Mouse (Mus musculus) limb, embryonic 14.5 days (tissue): ENCODE data around the gene Bach2. TPM values are rescaled to one million over a fixed set of nuclear protein-coding genes. Genes with fewer than 3 reads are reported as not detected.
A peak's percentile ranks its signal among the peaks of the same experiment; 100 is the strongest.

Experiments
- ATAC-seq: fragments of 200-750 bp; cut with Nextera tagmentation; 2 replicates; pipeline ENCODE4 v1.8.0; 2017; ENCODE audit warnings: low read depth, moderate number of reproducible peaks, moderate TSS enrichment; ENCODE audit not compliant: low FRiP score
- DNase-seq: peaks from one replicate; pipeline ENCODE4 v3.0.0-alpha.2; 2015; ENCODE audit warnings: low spot score
- H3K27ac ChIP-seq: fragments of 300-500 bp; sonication (generic); replicated peaks from 2 replicates; pipeline ENCODE4 v1.5.1; 2014; ENCODE audit warnings: low read depth, mild to moderate bottlenecking, low read length, moderate library complexity, mixed read lengths
- H3K27me3 ChIP-seq: fragments of 300-500 bp; sonication (generic); 2 replicates; pipeline ENCODE4 v1.6.1; 2014; ENCODE audit warnings: low read length, mixed read lengths; ENCODE audit not compliant: control insufficient read depth, insufficient read depth
- H3K36me3 ChIP-seq: fragments of 300-500 bp; sonication (generic); 2 replicates; pipeline ENCODE4 v1.6.1; 2014; ENCODE audit warnings: mild to moderate bottlenecking, low read length, moderate library complexity, mixed read lengths; ENCODE audit not compliant: control insufficient read depth, insufficient read depth
- H3K4me1 ChIP-seq: fragments of 300-500 bp; sonication (generic); 2 replicates; pipeline ENCODE4 v1.6.1; 2014; ENCODE audit warnings: antibody characterized with exemption, low read length, mixed read lengths; ENCODE audit not compliant: control insufficient read depth, insufficient read depth
- H3K4me2 ChIP-seq: fragments of 300-500 bp; sonication (generic); replicated peaks from 2 replicates; pipeline ENCODE4 v1.6.1; 2014; ENCODE audit warnings: low read depth, mild to moderate bottlenecking, low read length, moderate library complexity; ENCODE audit not compliant: severe bottlenecking
- H3K4me3 ChIP-seq: fragments of 300-500 bp; sonication (generic); replicated peaks from 2 replicates; pipeline ENCODE4 v1.5.1; 2014; ENCODE audit warnings: low read length
- H3K9ac ChIP-seq: fragments of 300-500 bp; sonication (generic); 2 replicates; pipeline ENCODE4 v1.6.1; 2014; ENCODE audit warnings: mild to moderate bottlenecking, low read depth, low read length, moderate library complexity; ENCODE audit not compliant: severe bottlenecking
- H3K9me3 ChIP-seq: fragments of 300-500 bp; sonication (generic); 2 replicates; pipeline ENCODE4 v1.6.1; 2016; ENCODE audit warnings: low read length; ENCODE audit not compliant: control insufficient read depth
- POLR2A ChIP-seq: fragments of 200-500 bp; IDR thresholded peaks from 2 replicates; pipeline ENCODE4 v1.8.0; 2012; ENCODE audit warnings: inconsistent platforms, mild to moderate bottlenecking, moderate library complexity, borderline replicate concordance; ENCODE audit not compliant: insufficient read depth, insufficient read length; ENCODE audit errors: extremely low read depth
- WGBS: fragments of 180-500 bp; shearing (Covaris S2); extraction: QIAGEN DNeasy Blood & Tissue Kit; methylation state at CpG from one replicate; pipeline ENCODE4 v1.1.7; 2014; 5-methylcytosine and 5-hydroxymethylcytosine counted together
- polyA plus RNA-seq, 2 experiments: library from polyadenylated mRNA; depleted of rRNA in 1 of 2; stranded (reverse) in 1 of 2; unstranded in 1 of 2; fragments of >200 nt; fragmentation: Nextera tagmentation in 1 of 2; extraction: Ambion mirVana in 1 of 2; gene quantifications; 2 replicates each; pipeline versions ENCODE4 v1.2.1 to v1.2.3; 2012 to 2014

Bach2 gene
- polyA plus RNA-seq, 2 experiments = 6.0 to 9.6 TPM

DNA sequence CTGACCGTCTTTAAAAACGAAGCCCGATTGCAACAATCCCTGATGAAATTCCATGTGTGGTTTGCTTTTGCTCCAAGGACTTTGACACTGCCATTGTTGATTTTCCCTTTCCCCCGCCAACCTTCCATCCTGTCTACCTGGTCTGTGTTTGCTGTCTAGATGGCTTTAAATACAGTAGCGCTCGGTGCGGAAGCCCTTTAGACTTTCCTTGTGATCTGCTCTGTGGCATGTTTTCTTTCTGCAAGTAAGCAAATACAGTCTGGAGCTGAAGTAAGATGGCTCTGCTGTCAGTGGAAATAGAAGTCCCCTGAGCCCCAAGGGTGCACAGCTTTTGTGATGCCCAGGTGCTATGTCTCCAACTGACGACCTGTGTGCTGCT lies 332.3 kb downstream of the Bach2 start:
- no peak for TF ChIP-seq POLR2A

DNA sequence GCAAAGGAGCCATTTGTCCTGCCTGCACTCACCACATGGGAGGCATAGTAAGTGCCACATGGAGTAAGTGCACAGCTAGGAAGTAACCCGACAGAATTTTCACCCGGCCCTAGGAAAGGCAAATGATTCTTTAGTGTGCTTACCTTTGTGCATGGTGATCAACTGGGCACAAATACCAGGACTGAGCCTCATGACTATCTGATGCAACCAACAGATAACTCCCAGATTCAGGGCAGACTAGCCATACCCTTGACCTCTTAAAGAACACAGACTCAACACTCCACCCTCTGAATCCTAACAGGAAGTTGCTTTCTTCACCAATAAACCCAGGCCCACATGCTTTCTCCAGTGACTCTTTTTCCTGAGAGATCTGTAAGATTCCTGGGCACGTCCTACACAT lies 332.8 kb downstream of the Bach2 start:
- no peak overlapping the region for H3K4me2 ChIP-seq
- H3K27ac ChIP-seq = no peak overlapping the region
- no peak overlapping the region for H3K9ac ChIP-seq
- no peaks in the 10 kb centered on the region for H3K36me3 ChIP-seq
- no peaks in the 10 kb centered on the region for H3K4me1 ChIP-seq
- no peaks in the 10 kb centered on the region for H3K27me3 ChIP-seq
- no peak for TF ChIP-seq POLR2A
- 49% methylated on average over 3 of the region's 3 CpGs for WGBS
- no peak overlapping the region for H3K4me3 ChIP-seq
- no peaks in the 10 kb centered on the region for H3K9me3 ChIP-seq
- DNase-seq (no peak), ATAC-seq (no peak)

More for the DNA sequence above, 332.3 kb downstream of the Bach2 start:
- Histone ChIP-seq H3K36me3 (no peaks in the 10 kb centered on the region), H3K9me3 (no peaks in the 10 kb centered on the region), H3K4me2 (no peak overlapping the region), H3K4me3 (no peak overlapping the region), H3K27ac (no peak overlapping the region), H3K27me3 (no peaks in the 10 kb centered on the region), H3K9ac (no peak overlapping the region), H3K4me1 (no peaks in the 10 kb centered on the region)
- no peak for ATAC-seq
- no peak for DNase-seq
- WGBS = 86% methylated on average over 8 of the region's 8 CpGs

DNA sequence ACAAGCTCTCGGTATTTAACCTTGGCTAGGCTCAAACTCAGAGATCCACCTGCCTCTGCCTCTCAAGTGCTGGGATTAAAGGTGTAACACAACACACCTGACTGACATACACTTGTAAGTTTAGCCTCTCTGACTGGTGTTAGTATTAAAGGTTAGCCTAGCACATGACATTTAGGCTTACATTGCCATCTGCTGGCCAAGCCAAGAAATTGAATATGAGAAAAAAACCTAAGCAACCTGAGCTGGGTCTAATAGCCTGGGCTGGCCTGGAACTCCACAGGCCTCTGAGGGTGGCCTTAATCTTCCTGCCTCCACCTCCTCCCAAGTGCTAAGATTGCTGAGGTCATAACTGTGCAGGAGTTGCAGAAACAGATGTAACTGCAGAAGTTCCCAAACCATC lies 333.5 kb downstream of the Bach2 start:
- H3K36me3 ChIP-seq = no peaks in the 10 kb centered on the region; the same call in 1 of the 2 replicates
- ATAC-seq (peak; percentile 71), DNase-seq (peak; percentile 77)
- no peaks in the 10 kb centered on the region for H3K27me3 ChIP-seq
- no peak for TF ChIP-seq POLR2A
- no peak overlapping the region for H3K9ac ChIP-seq
- H3K9me3 ChIP-seq = no peaks in the 10 kb centered on the region
- H3K4me3 ChIP-seq = no peak overlapping the region
- H3K27ac ChIP-seq = no peak overlapping the region
- WGBS = 49% methylated on average over 1 of the region's 1 CpGs
- no peaks in the 10 kb centered on the region for H3K4me1 ChIP-seq
- H3K4me2 ChIP-seq = no peak overlapping the region

DNA sequence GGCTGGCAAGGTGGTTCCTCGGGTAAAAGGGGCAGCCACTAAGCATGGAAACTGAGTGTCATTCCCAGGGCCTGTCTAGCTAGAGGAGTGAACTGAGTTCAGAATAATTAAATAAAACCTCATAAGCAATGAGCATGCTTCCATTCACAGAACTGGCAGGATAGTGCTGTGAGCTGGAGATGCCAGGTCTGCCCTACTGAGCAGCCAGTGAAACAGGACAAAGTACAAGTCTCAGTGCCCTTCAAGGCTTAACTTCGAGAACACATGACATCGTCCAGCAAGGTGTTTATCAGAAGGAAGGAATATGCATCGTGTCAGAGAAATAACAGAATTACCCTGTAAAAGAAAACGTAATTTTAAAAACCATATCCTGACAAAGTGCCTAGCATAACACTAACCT lies 335.0 kb downstream of the Bach2 start:
- Histone ChIP-seq H3K4me3 (no peak overlapping the region), H3K4me1 (no peaks in the 10 kb centered on the region), H3K9ac (no peak overlapping the region), H3K27ac (no peak overlapping the region), H3K4me2 (no peak overlapping the region), H3K36me3 (peaks cover 3% of the 10 kb centered on the region; the same call in 1 of the 2 replicates), H3K9me3 (no peaks in the 10 kb centered on the region), H3K27me3 (no peaks in the 10 kb centered on the region)
- no peak for TF ChIP-seq POLR2A
- no peak for DNase-seq
- WGBS = 88% methylated on average over 5 of the region's 5 CpGs
- no peak for ATAC-seq

DNA sequence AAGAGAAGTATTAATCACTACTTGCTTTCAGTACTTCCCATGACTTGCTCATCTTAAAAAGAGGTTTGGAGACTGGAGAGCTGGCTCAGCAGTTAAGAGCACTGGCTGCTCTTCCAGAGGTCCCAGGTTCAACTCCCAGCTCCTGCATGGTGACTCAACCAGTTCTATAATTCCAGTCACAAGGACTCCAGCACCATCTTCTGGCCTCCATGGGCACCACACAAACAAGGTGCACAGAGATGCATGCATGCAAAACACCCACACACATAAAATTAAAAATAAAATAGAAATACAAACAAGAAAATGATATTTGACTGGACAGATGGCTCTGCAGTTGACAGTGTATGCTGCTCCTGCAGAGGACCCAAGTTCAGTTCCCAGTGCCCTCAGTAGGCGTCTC lies 336.0 kb downstream of the Bach2 start:
- no peaks in the 10 kb centered on the region for H3K4me1 ChIP-seq
- peaks cover 3% of the 10 kb centered on the region for H3K36me3 ChIP-seq
- H3K27me3 ChIP-seq = no peaks in the 10 kb centered on the region
- TF ChIP-seq POLR2A = no peak
- no peak for DNase-seq
- no peak overlapping the region for H3K4me2 ChIP-seq
- 92% methylated on average over 1 of the region's 1 CpGs for WGBS
- no peak overlapping the region for H3K4me3 ChIP-seq
- H3K9ac ChIP-seq = no peak overlapping the region
- H3K9me3 ChIP-seq = no peaks in the 10 kb centered on the region
- no peak overlapping the region for H3K27ac ChIP-seq
- ATAC-seq = no peak

DNA sequence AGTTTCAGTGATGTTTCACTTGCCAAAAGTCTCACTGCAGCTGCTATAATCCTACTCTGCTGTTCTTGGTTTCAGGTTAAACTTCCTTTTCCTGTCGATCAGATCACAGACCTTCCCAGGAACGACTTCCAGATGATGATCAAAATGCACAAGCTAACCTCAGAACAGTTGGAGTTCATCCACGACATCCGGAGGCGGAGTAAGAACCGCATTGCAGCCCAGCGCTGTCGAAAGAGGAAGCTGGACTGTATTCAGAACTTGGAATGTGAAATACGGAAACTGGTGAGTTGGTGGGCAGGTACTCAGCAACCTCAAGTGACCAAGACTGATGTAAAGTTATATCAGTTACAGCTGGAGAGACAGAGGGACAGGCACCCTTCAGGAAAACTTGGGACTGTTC lies 336.6 kb downstream of the Bach2 start:
- H3K4me3 ChIP-seq = no peak overlapping the region
- DNase-seq (peak; percentile 24), ATAC-seq (no peak)
- H3K4me1 ChIP-seq = no peaks in the 10 kb centered on the region
- no peak overlapping the region for H3K4me2 ChIP-seq
- WGBS = 36% methylated on average over 9 of the region's 9 CpGs
- H3K27ac ChIP-seq = no peak overlapping the region
- H3K9ac ChIP-seq = no peak overlapping the region
- H3K36me3 ChIP-seq = peaks cover 8% of the 10 kb centered on the region
- no peaks in the 10 kb centered on the region for H3K9me3 ChIP-seq
- H3K27me3 ChIP-seq = no peaks in the 10 kb centered on the region
- no peak for TF ChIP-seq POLR2A
